Mouse (Mus musculus): ENCODE measurements around the gene Cldn13. TPM values are rescaled to one million over a fixed set of nuclear protein-coding genes. Genes with fewer than 3 reads are reported as not detected.
"Not testable (repeated sequence)": the region's sequence is repeated elsewhere in the genome, so short reads cannot be mapped to it uniquely, and the experiment has no call there.

Cldn13 gene
- polyA plus RNA-seq, 1 experiment from 2014 or later: not detected

DNA sequence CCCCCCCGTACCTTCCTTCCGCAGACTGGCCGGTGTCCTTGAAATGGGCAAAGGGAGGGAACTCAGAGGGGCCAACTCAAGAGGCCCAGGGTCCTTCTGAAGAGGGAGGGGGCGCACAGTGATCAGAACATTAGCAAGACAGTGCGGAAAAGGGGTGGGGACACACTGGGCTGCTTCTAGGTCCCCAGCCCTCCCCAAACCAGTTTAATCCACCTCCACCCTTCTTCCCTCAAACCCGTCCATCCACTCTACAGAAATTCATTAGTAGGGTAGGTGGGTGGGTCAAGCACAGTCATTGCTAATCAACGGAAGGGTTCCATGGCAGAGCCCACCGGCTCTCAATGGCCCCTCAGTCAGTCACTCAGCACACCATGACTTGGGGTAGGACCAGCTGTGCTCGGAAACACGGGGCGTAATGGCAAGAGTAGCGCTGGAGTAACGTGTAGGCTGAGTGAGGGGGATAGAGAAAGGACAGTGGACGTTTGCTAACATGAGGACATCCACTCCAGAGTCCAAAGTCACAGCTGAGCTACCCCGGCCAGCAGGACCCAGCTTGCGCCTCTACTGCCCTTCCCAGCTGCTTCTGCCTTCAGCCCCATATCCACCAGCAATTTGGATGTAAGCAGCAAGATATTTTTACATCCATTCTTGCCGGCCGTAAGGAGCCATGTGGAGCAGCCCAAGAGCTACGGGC, 30.1 kb upstream of the Cldn13 start:
- no peak overlapping the region for H3K9ac ChIP-seq (replicated peaks)
- no peak overlapping the region for H3K27ac ChIP-seq (replicated peaks)
- no peaks in the 10 kb centered on the region for H3K9me3 ChIP-seq
- WGBS: 46% methylated on average over 17 of the region's 19 CpGs
- no peak for ATAC-seq (replicated peaks)
- 0 out of 2 replicates have a peak, but pooled peaks cover 4% of the 10 kb centered on the region for H3K4me1 ChIP-seq
- H3K4me2 ChIP-seq (replicated peaks): no peak overlapping the region
- H3K27me3 ChIP-seq: peaks cover 35% of the 10 kb centered on the region
- H3K36me3 ChIP-seq: no peaks in the 10 kb centered on the region
- no peak overlapping the region for H3K4me3 ChIP-seq

DNA sequence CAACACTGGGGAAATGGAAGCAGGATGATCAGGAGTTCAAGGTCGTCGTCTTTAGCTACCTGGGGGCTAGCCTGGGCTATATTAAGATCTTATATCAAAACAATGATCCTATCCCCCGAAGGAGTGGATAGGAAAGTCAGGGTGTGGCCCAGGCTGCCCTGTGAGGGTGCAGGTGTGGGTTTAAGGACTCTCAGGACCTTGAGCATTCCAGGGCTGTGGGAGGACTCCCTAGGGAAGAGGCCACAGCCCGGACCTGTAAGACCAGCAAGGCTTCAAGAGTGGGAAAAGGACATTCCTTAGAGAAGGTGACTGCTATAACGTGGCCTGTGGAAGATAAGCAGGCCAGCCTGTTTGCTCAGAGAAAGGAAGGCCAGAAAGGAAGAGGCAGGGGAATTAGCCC, 28.9 kb upstream of the Cldn13 start:
- ATAC-seq (replicated peaks): no peak

DNA sequence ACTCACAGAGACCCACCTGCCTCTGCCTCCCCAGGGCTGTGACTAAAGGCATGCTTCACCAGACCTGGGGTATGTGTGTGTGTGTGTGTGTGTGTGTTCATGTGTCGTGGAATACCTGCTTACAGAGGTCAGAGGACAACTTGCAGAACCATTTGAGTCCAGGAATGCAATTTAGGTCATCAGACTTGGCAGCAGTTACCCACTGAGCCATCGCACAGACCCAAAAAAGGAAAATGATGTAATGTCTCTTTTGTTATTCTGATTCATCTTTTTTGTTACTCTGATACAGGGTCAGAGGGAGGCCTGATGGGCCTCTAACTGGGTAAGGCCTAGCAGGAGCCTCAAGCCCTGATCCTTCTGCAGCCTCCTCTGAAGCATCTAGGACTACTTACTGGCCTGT, 27.4 kb upstream of the Cldn13 start:
- no peak for ATAC-seq (replicated peaks)
- peaks cover 34% of the 10 kb centered on the region for H3K27me3 ChIP-seq
- no peak overlapping the region for H3K9ac ChIP-seq (replicated peaks)
- H3K4me2 ChIP-seq (replicated peaks): no peak overlapping the region
- 60% methylated on average over 2 of the region's 2 CpGs for WGBS
- H3K4me3 ChIP-seq: no peak overlapping the region
- no peak overlapping the region for H3K27ac ChIP-seq (replicated peaks)
- H3K36me3 ChIP-seq: no peaks in the 10 kb centered on the region
- H3K9me3 ChIP-seq: no peaks in the 10 kb centered on the region
- 0 out of 2 replicates have a peak, but pooled peaks cover 4% of the 10 kb centered on the region for H3K4me1 ChIP-seq

More for the DNA sequence above, 28.9 kb upstream of the Cldn13 start:
- H3K4me1 ChIP-seq: 0 out of 2 replicates have a peak, but pooled peaks cover 4% of the 10 kb centered on the region
- 75% methylated on average over 5 of the region's 5 CpGs for WGBS
- no peak overlapping the region for H3K4me3 ChIP-seq
- no peak overlapping the region for H3K27ac ChIP-seq (replicated peaks)
- H3K27me3 ChIP-seq: peaks cover 35% of the 10 kb centered on the region
- no peaks in the 10 kb centered on the region for H3K9me3 ChIP-seq
- no peak overlapping the region for H3K4me2 ChIP-seq (replicated peaks)
- H3K36me3 ChIP-seq: no peaks in the 10 kb centered on the region
- no peak overlapping the region for H3K9ac ChIP-seq (replicated peaks)

DNA sequence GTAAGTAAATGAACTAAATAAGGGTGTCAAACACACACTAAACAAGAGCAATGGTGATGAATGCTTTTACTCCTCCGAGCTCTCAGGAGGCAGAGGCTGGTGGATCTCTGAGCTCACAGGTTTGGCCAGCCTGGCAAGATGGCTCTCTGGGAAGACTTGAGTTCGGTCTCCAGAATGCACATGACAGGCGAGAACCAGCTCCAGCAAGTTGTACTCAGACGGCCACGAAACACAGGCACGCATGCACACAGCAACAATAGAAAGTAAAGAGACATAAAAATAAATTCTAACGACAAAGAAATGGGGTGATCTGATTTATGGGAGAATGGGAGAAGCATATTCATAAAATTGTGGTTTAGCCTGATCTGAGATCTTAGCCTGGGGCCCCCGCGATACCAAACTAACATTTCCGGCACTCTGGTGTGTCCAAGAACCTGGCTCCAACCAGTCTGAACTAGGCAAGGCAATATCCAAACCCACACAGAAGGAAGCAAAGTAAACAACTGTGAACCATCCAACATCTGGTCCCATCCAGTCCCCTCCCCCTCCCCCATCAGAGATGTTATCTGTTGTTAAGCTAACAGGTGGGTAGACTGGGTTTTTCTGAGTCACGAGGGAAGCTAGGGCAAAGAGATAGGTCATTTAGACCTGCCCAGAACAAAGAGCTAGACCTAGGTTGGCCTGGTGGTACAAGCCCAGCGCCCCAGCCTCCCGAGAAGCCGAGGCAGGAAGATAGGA, 26.3 kb upstream of the Cldn13 start:
- no peak for ATAC-seq (replicated peaks)
- 88% methylated on average over 14 of the region's 14 CpGs for WGBS
- Histone ChIP-seq H3K9ac (replicated peaks) (no peak overlapping the region), H3K4me3 (no peak overlapping the region), H3K4me1 (0 out of 2 replicates have a peak, but pooled peaks cover 4% of the 10 kb centered on the region), H3K36me3 (no peaks in the 10 kb centered on the region), H3K9me3 (no peaks in the 10 kb centered on the region), H3K27ac (replicated peaks) (no peak overlapping the region), H3K27me3 (peaks cover 23% of the 10 kb centered on the region), H3K4me2 (replicated peaks) (no peak overlapping the region)

DNA sequence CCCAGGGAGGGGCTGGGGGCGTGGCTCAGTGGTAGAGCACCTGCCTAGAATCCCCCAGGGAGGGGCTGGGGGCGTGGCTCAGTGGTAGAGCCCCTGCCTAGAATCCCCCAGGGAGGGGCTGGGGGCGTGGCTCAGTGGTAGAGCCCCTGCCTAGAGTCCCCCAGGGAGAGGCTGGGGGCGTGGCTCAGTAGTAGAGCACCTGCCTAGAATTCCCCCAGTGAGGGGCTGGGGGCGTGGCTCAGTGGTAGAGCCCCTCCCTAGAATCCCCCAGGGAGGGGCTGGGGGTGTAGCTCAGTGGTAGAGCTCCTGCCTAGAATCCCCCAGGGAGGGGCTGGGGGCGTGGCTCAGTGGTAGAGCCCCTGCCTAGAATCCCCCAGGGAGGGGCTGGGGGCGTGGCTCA, 24.2 kb upstream of the Cldn13 start:
- H3K4me1 ChIP-seq; H3K4me3 ChIP-seq; ATAC-seq (replicated peaks); H3K27me3 ChIP-seq; H3K36me3 ChIP-seq; H3K9me3 ChIP-seq; H3K9ac ChIP-seq (replicated peaks); H3K4me2 ChIP-seq (replicated peaks); H3K27ac ChIP-seq (replicated peaks): not testable (repeated sequence)
- 89% methylated on average over 3 of the region's 7 CpGs for WGBS

DNA sequence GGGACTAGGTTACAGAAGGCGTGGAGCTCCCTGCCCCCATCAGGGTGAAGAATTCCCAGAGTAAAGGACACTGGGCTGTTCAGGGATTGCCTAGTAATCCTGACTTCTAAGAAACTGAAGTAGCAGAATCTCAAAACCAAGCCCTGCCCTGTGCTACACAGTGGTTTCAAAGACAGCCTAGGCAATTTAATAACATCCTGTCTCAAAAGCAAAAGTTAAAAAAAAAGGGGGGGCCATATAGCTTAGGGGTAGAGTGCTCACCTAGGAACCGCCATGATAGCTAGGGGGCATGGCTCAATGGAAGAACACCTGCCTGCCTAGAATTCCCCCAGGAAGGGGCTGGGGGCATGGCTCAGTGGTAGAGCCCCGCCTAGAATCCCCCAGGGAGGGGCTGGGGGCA, 23.7 kb upstream of the Cldn13 start:
- no peak overlapping the region for H3K4me2 ChIP-seq (replicated peaks)
- H3K9ac ChIP-seq (replicated peaks): no peak overlapping the region
- H3K27ac ChIP-seq (replicated peaks): no peak overlapping the region
- H3K4me3 ChIP-seq: no peak overlapping the region
- H3K27me3 ChIP-seq: peaks cover 4% of the 10 kb centered on the region; the same call in 1 of the 2 replicates
- H3K4me1 ChIP-seq: no peaks in the 10 kb centered on the region
- ATAC-seq (replicated peaks): no peak
- no peaks in the 10 kb centered on the region for H3K36me3 ChIP-seq
- 80% methylated on average over 3 of the region's 3 CpGs for WGBS
- H3K9me3 ChIP-seq: no peaks in the 10 kb centered on the region

DNA sequence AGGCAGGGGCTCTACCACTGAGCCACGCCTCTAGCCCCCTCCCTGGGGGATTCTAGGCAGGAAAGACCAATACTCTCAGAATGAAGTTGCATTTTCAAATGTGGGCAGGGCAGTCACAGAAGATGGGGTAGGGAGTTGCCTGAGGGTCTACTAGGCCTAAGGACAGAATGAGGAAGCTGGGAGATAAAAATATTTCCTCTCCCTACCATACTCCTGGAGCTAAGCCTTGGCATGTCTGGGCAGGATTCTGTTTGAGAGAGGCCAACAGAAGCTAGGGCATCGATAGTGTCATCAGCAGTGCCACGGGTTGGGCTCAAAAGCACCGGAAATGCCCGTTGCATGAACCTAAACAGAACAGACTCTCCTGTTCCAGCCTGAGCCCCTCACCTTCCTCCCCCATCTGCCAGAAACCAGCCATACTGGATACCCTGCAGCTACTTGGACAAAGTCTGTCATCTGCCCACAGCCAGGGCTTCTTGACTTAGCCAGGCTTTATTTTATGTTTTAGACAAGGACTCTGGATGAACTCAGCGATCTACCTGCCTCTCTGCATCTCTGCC, 21.4 kb upstream of the Cldn13 start:
- Histone ChIP-seq H3K27me3 (no peaks in the 10 kb centered on the region), H3K9me3 (no peaks in the 10 kb centered on the region), H3K36me3 (no peaks in the 10 kb centered on the region), H3K4me2 (replicated peaks) (no peak overlapping the region), H3K4me1 (peaks cover 4% of the 10 kb centered on the region), H3K4me3 (no peak overlapping the region), H3K9ac (replicated peaks) (no peak overlapping the region), H3K27ac (replicated peaks) (no peak overlapping the region)
- 85% methylated on average over 6 of the region's 6 CpGs for WGBS
- ATAC-seq (replicated peaks): no peak

DNA sequence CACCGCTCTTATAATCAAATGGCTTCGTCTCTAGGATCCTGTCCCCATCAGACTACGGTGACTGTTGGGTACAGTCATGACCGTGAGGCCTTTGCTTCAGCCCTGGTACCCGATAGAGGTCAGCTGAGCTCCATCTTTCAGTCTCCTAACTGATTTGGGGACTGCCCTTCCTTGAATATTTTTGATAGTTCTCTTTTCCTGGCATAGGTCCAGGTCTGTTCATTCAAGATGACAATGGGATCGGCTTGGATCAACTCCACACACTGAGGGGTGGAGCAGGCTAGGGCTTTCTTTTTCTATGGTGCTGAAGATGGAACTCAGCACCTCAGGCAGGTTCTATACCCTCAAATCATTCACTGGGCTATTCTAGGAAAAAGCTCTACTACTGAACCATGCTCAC, 20.7 kb upstream of the Cldn13 start:
- Histone ChIP-seq H3K9me3 (no peaks in the 10 kb centered on the region), H3K4me2 (replicated peaks) (no peak overlapping the region), H3K36me3 (no peaks in the 10 kb centered on the region), H3K27ac (replicated peaks) (no peak overlapping the region), H3K9ac (replicated peaks) (no peak overlapping the region), H3K27me3 (no peaks in the 10 kb centered on the region), H3K4me1 (peaks cover 4% of the 10 kb centered on the region), H3K4me3 (no peak overlapping the region)
- no peak for ATAC-seq (replicated peaks)
- WGBS: 89% methylated on average over 6 of the region's 6 CpGs

DNA sequence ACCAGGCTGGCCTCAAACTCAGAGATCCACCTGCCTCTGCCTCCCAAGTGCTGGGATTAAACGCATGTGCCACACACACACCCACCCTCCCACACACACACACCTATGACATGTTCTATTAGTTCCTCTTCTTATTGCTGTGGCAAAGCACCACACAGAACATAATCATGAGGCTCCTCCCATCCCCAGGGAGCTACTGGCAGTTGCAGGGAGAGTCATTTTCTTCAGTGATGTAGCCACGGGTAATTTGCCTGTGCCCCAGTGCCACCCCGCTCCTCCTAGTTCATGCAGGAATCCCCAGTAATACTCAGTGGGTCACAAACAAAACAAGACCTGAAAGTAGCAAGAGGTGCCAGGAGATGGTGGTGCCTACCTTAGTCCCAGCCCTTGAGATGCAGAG, 19.3 kb upstream of the Cldn13 start:
- no peaks in the 10 kb centered on the region for H3K36me3 ChIP-seq
- no peak overlapping the region for H3K4me3 ChIP-seq
- H3K4me2 ChIP-seq (replicated peaks): no peak overlapping the region
- H3K9ac ChIP-seq (replicated peaks): no peak overlapping the region
- peaks cover 4% of the 10 kb centered on the region for H3K4me1 ChIP-seq
- H3K27me3 ChIP-seq: no peaks in the 10 kb centered on the region
- no peak for ATAC-seq (replicated peaks)
- no peak overlapping the region for H3K27ac ChIP-seq (replicated peaks)
- H3K9me3 ChIP-seq: no peaks in the 10 kb centered on the region
- WGBS: 93% methylated on average over 3 of the region's 3 CpGs

DNA sequence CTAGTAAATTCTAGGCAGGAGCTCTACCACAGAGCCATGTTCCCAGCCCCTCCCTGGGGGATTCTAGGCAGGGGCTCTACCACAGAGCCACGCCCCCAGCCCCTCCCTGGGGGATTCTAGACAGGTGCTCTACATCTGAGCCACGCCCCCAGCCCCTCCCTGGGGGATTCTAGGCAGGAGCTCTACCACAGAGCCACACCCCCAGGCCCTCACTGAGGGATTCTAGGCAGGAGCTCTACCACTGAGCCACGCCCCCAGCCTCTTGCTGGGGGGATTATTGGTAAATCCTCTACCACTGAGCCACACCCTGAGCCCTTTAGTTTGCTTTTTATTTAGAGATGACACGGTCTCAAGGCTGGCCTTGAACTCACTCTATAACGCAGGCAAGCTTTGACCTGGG, 18.4 kb upstream of the Cldn13 start:
- not testable (repeated sequence) for H3K4me2 ChIP-seq (replicated peaks); H3K27me3 ChIP-seq; H3K4me3 ChIP-seq; H3K9ac ChIP-seq (replicated peaks); H3K9me3 ChIP-seq; H3K4me1 ChIP-seq; H3K27ac ChIP-seq (replicated peaks); H3K36me3 ChIP-seq; ATAC-seq (replicated peaks)
- 97% methylated on average over 5 of the region's 5 CpGs for WGBS

DNA sequence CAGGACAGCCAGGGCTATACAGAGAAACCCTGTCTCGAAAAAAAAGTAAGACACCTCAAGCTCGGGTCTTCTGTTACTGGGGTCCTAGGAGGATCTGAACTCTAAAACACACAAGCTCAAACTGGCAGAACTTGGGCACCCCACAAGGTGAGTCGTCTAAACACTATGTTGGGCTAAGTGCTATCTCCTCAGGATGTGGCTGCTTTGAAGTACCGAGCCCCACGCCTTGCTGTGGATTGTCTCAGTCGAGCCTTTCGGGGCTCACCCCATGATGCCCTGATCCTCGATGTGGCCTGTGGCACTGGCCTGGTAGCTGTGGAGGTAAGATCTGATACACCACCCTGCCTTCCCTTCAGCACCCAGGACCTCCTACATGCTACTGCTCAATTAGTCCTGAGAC, 18.0 kb upstream of the Cldn13 start:
- 0 out of 2 replicates have a peak, but pooled peaks have one; percentile 7 for ATAC-seq (replicated peaks)

DNA sequence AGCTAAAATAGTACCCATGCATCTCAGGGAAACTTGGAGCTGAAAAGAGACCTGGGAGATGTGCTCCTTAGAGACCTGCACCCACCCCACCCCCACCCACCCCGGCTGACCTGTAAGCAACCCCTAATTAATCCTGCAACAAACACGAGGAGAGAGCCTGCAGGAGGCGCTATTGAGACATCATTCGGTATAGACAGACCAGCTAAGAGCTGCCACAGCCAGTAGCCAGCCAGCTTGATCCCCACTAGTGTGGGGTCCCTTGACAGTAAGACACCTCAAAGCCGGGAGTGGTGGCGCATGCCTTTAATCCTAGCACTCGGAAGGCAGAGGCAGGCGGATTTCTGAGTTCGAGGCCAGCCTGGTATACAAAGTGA, 17.6 kb upstream of the Cldn13 start:
- Histone ChIP-seq H3K4me2 (replicated peaks) (peak overlapping the region; percentile 98), H3K4me3 (peak overlapping the region; percentile 79), H3K9me3 (no peaks in the 10 kb centered on the region), H3K27ac (replicated peaks) (no peak overlapping the region), H3K4me1 (peaks cover 4% of the 10 kb centered on the region), H3K36me3 (no peaks in the 10 kb centered on the region), H3K27me3 (no peaks in the 10 kb centered on the region), H3K9ac (replicated peaks) (peak overlapping the region; percentile 77)
- 52% methylated on average over 9 of the region's 9 CpGs for WGBS
- 0 out of 2 replicates have a peak, but pooled peaks have one; percentile 5 for ATAC-seq (replicated peaks)

More for the DNA sequence above, 18.0 kb upstream of the Cldn13 start:
- Histone ChIP-seq H3K9ac (replicated peaks) (no peak overlapping the region), H3K4me3 (no peak overlapping the region), H3K9me3 (no peaks in the 10 kb centered on the region), H3K27ac (replicated peaks) (no peak overlapping the region), H3K27me3 (no peaks in the 10 kb centered on the region), H3K36me3 (no peaks in the 10 kb centered on the region), H3K4me2 (replicated peaks) (no peak overlapping the region), H3K4me1 (peaks cover 4% of the 10 kb centered on the region)
- 91% methylated on average over 8 of the region's 8 CpGs for WGBS
